Mouse (Mus musculus): ENCODE measurements around the gene Gp1bb.

GRCm38 (mm10) chr16:18584901-18585510 is 37.2 kb downstream of the Gp1bb start:
- TF ChIP-seq CTCF (IDR thresholded peaks at IDR 0.05; ENCODE audit: low read depth), result no peak
- no peak for TF ChIP-seq EP300 (IDR thresholded peaks at IDR 0.05; ENCODE audit: low read depth)

All from liver, embryonic 14.5 days (tissue).